Mouse (Mus musculus) heart, postnatal 0 days (tissue): ENCODE results near the gene Reln. TPM values are rescaled to one million over a fixed set of nuclear protein-coding genes. Genes with fewer than 3 reads are reported as not detected.

ENCODE experiments used
- ATAC-seq: fragments of 200-750 bp; cut with Nextera tagmentation; 2 replicates; pipeline ENCODE4 v1.8.0; 2017; ENCODE audit warnings: low read depth, moderate number of reproducible peaks, moderate library complexity; ENCODE audit not compliant: insufficient read depth
- DNase-seq: peaks from one replicate; pipeline ENCODE4 v3.0.0-alpha.2; 2016; ENCODE audit warnings: low spot score
- H3K27ac ChIP-seq: fragments of 300-500 bp; sonication (generic); 2 replicates; pipeline ENCODE4 v1.5.1; 2014; ENCODE audit warnings: low read depth, mild to moderate bottlenecking
- H3K27me3 ChIP-seq: fragments of 300-500 bp; sonication (generic); 2 replicates; pipeline ENCODE4 v1.6.1; 2014; ENCODE audit warnings: low read length, mixed read lengths; ENCODE audit not compliant: control insufficient read depth, insufficient read depth
- H3K36me3 ChIP-seq: fragments of 300-500 bp; sonication (generic); replicated peaks from 2 replicates; pipeline ENCODE4 v1.6.1; 2014; ENCODE audit warnings: low read length, mixed read lengths; ENCODE audit not compliant: control insufficient read depth, insufficient read depth
- H3K4me1 ChIP-seq: fragments of 300-500 bp; sonication (generic); 2 replicates; pipeline ENCODE4 v1.6.1; 2014; ENCODE audit warnings: antibody characterized with exemption; ENCODE audit not compliant: control insufficient read depth, insufficient read depth
- H3K4me2 ChIP-seq: fragments of 300-500 bp; sonication (generic); 2 replicates; pipeline ENCODE4 v1.6.1; 2014; ENCODE audit warnings: low read depth, mild to moderate bottlenecking, low read length, moderate library complexity
- H3K4me3 ChIP-seq: fragments of 300-500 bp; sonication (generic); 2 replicates; pipeline ENCODE4 v1.5.1; 2014; ENCODE audit warnings: low read depth, low read length
- H3K9ac ChIP-seq: fragments of 300-500 bp; sonication (generic); replicated peaks from 2 replicates; pipeline ENCODE4 v1.6.1; 2014; ENCODE audit warnings: low read depth, low read length, mixed read lengths
- H3K9me3 ChIP-seq: fragments of 300-500 bp; sonication (generic); replicated peaks from 2 replicates; pipeline ENCODE4 v1.6.1; 2016; ENCODE audit warnings: low read length; ENCODE audit not compliant: control insufficient read depth
- CTCF ChIP-seq: IDR thresholded peaks from 2 replicates; pipeline ENCODE4 v1.5.1; 2016; ENCODE audit warnings: antibody characterized with exemption, control low read depth, low read depth
- EP300 ChIP-seq: IDR thresholded peaks from 2 replicates; pipeline ENCODE4 v1.6.1; 2016; ENCODE audit warnings: antibody characterized with exemption, low read depth
- WGBS: fragments of 180-500 bp; shearing (Covaris S2); extraction: QIAGEN DNeasy Blood & Tissue Kit; methylation state at CpG from one replicate; pipeline ENCODE4 v1.1.7; 2014; 5-methylcytosine and 5-hydroxymethylcytosine counted together
- polyA plus RNA-seq: library from polyadenylated mRNA; unstranded; fragments of >200 nt; fragmentation: Nextera tagmentation; extraction: Ambion mirVana; gene quantifications from 2 replicates; pipeline ENCODE4 v1.2.1, GENCODE M21; 2015
- total RNA-seq: library from RNA; depleted of rRNA; stranded (reverse); fragments of >200 nt; gene quantifications from 2 replicates; pipeline ENCODE4 v1.2.3, GENCODE M21; 2014; ENCODE audit warnings: low replicate concordance

The Reln gene
- total and polyA plus RNA-seq, 2 experiments from 2014 or later = 1.00 to 14.4 TPM

DNA sequence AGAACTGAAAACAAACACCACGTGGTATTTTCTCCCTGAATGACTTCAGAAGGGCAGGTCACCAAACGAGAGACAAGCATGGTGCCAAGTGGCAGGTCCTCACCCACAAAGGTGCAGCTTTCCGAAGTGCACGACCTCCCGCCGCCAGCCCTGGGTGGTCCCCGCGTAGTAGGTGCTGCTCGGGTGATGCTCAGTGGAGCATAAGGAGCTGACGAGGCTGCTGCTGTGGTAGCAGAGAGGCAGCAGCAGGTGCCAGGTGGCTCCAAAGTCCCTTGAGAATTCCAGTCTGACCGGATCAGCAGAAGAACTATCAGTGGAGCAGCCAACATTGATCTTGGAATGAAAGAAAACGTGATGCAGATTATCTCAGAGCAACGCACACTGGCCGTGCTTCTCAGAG, 384.4 kb downstream of the Reln start:
- Histone ChIP-seq H3K9ac (no peak overlapping the region), H3K4me1 (no peaks in the 10 kb centered on the region), H3K27ac (no peak overlapping the region), H3K36me3 (no peaks in the 10 kb centered on the region), H3K4me3 (no peak overlapping the region), H3K9me3 (no peaks in the 10 kb centered on the region), H3K4me2 (no peak overlapping the region), H3K27me3 (no peaks in the 10 kb centered on the region)
- DNase-seq (no peak), ATAC-seq (no peak)
- WGBS = 71% methylated on average over 14 of the region's 14 CpGs
- TF ChIP-seq CTCF = no peak
- no peak for TF ChIP-seq EP300

DNA sequence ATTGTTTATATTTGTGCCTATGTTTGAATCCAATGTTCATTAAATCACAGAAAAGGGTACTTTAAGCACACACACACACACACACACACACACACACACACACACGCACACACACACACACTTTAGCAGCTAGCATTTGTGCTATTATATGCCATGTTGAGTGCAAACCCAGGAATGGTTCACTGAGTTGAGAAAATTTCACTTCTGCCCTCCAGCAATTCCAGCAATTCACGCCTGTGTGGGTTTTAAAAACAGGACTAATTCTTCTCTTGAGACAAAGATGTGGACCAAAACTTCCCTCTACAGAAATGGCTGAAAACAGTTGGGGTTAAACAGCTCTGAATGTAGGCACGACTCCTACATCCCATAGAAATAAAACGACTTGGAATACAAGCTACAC, 386.9 kb downstream of the Reln start:
- H3K9me3 ChIP-seq = no peaks in the 10 kb centered on the region
- 69% methylated on average over 4 of the region's 4 CpGs for WGBS
- no peak overlapping the region for H3K4me3 ChIP-seq
- H3K27ac ChIP-seq = no peak overlapping the region
- H3K9ac ChIP-seq = no peak overlapping the region
- ATAC-seq (no peak), DNase-seq (no peak)
- H3K4me1 ChIP-seq = no peaks in the 10 kb centered on the region
- no peaks in the 10 kb centered on the region for H3K36me3 ChIP-seq
- TF ChIP-seq EP300 (no peak), CTCF (no peak)
- no peaks in the 10 kb centered on the region for H3K27me3 ChIP-seq
- no peak overlapping the region for H3K4me2 ChIP-seq

DNA sequence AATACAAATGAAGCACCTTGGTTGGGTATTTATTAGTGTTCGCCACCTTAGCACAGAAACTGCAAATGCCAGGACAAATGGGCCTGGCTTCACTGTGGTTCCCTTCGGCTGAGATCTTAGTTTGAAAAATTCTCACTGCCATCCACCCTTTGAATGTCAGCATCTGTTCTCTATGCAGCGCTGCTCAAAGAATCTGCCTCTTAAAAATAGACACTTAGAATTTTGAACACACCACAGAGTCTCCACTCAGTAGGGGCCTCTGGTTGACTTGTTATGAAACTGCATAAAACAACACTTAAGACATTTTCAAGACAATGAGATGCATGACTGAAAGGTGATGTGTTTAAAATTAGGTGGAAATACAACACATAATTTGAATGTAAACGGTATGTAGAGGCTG, 387.4 kb downstream of the Reln start:
- no peaks in the 10 kb centered on the region for H3K9me3 ChIP-seq
- no peaks in the 10 kb centered on the region for H3K4me1 ChIP-seq
- DNase-seq = no peak
- no peak for TF ChIP-seq EP300
- no peak for TF ChIP-seq CTCF
- 68% methylated on average over 4 of the region's 4 CpGs for WGBS
- H3K27ac ChIP-seq = no peak overlapping the region
- H3K36me3 ChIP-seq = no peaks in the 10 kb centered on the region
- no peak overlapping the region for H3K9ac ChIP-seq
- no peak for ATAC-seq
- H3K27me3 ChIP-seq = no peaks in the 10 kb centered on the region
- H3K4me2 ChIP-seq = no peak overlapping the region
- no peak overlapping the region for H3K4me3 ChIP-seq

DNA sequence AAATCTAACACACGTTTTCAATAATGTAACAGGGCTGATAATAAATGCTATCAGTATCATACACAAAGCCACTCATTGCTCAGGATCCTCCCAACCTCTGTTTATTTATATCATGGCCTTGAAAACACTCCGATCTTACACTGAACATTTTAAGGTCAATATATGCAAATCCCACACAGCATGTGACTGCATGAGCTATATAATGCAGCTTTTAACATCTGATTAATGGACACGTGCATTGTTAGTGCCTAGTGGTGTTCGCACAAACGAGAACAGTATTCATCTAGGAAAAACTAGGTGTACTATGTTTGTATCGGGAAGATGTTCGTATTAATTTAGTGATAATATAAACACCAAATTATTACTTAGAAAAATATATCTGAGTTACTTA, 395.0 kb downstream of the Reln start:
- Histone ChIP-seq H3K4me1 (no peaks in the 10 kb centered on the region), H3K4me3 (no peak overlapping the region), H3K27ac (no peak overlapping the region), H3K4me2 (no peak overlapping the region), H3K9ac (no peak overlapping the region), H3K9me3 (no peaks in the 10 kb centered on the region), H3K27me3 (no peaks in the 10 kb centered on the region), H3K36me3 (no peaks in the 10 kb centered on the region)
- ATAC-seq (no peak), DNase-seq (no peak)
- TF ChIP-seq CTCF (no peak), EP300 (no peak)
- WGBS = 81% methylated on average over 7 of the region's 7 CpGs

DNA sequence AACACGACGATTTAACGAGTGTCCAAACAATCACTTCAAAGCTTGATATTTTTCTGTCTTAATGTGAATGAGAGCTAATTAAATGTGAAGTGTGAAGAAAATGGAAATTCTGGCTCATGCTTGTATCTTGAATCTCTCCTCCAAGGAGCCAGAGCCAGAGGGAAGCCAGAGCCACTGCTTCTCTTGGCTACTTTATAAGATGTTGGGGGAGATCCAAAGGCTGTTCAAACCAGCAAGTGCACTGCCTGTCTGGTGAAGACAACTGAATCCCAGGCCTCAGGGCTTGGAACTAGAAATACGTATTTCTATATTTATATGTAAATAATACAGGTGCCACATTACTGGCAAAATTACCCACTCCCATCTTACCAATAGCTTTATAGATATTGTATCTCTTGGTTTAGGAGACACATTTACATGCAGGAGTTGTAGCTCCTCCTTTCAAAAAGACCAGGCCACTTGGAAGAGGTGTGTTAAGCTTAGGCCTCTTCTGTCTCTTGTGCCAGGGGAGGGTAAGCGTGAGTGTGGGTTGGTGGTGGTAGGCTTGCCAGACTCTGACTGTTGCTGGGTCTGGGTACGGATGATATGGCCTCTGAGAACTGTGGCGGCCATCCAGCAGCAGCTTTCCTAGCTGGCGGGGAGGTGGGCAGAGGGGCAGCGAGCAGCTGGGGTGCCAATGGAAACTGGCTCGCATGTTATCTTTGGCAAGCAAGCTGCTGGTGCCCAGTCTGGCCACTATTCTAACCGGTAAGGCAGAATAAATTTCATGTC, 395.6 kb downstream of the Reln start:
- 78% methylated on average over 11 of the region's 11 CpGs for WGBS
- Histone ChIP-seq H3K9me3 (no peaks in the 10 kb centered on the region), H3K9ac (no peak overlapping the region), H3K27ac (no peak overlapping the region), H3K36me3 (no peaks in the 10 kb centered on the region), H3K27me3 (no peaks in the 10 kb centered on the region), H3K4me2 (no peak overlapping the region), H3K4me3 (no peak overlapping the region), H3K4me1 (no peaks in the 10 kb centered on the region)
- no peak for TF ChIP-seq EP300
- TF ChIP-seq CTCF = no peak
- DNase-seq = no peak
- no peak for ATAC-seq
